In genomic region chr7:24254633-24255474, GRCm38 (mm10) we compare ENCODE assay signal across 8 mouse cellular contexts. TPM values are rescaled to one million over a fixed set of nuclear protein-coding genes. Genes with fewer than 3 reads are reported as not detected.
DNase-seq lines count a peak whose midpoint lies in the region; ATAC-seq and TF ChIP-seq lines count a peak whose summit lies in the region.

TSS of gene Zfp108 (plus strand) at chr7:24254794.

- TF ChIP-seq POLR2A in ES-Bruce4 (IDR thresholded peaks at IDR 0.05; ENCODE audit: insufficient read depth, low read length): no peak

- peak within 1 kb of the TSS; percentile 95 for H3K4me3 ChIP-seq in ES-Bruce4 (ENCODE audit: low read depth, low read length)
- peak within 1 kb of the TSS; percentile 32 for H3K4me3 ChIP-seq in forebrain, embryonic 14.5 days (ENCODE audit: low read depth, low read length)
- H3K4me3 ChIP-seq in liver, embryonic 15.5 days (replicated peaks): peak within 1 kb of the TSS; percentile 56
- H3K4me3 ChIP-seq in neural tube, embryonic 12.5 days: peak within 1 kb of the TSS; percentile 45

- peak; percentile 46 for DNase-seq in c-Kit-positive CD71-positive TER-119-positive erythroid progenitor cells, embryonic 14.5 days (ENCODE audit: low spot score)
- peak; percentile 97 for DNase-seq in forebrain, embryonic 14.5 days (ENCODE audit: low spot score)
- peak; percentile 90 to 91 for DNase-seq in heart, postnatal 10 days
- DNase-seq in kidney, postnatal 4 days: peak; percentile 83 to 86
- DNase-seq in thymus, adult 18-20 months: peak; percentile 26 to 54

- peak within 1 kb of the TSS; percentile 59 for H3K4me2 ChIP-seq in forebrain, embryonic 14.5 days (ENCODE audit: low read length)
- H3K4me2 ChIP-seq in liver, embryonic 15.5 days: peak within 1 kb of the TSS; percentile 63
- peak within 1 kb of the TSS; percentile 66 for H3K4me2 ChIP-seq in neural tube, embryonic 12.5 days (replicated peaks)

- TF ChIP-seq CTCF in ES-Bruce4 (IDR thresholded peaks at IDR 0.05; ENCODE audit: low read depth, low read length): no peak

- no peaks in the 10 kb centered on the region for H3K36me3 ChIP-seq in ES-Bruce4 (ENCODE audit: control insufficient read depth, insufficient read depth, low read length, poor library complexity, severe bottlenecking)
- no peaks in the 10 kb centered on the region for H3K36me3 ChIP-seq in forebrain, embryonic 14.5 days (ENCODE audit: control insufficient read depth, insufficient read depth, low read length)
- no peaks in the 10 kb centered on the region for H3K36me3 ChIP-seq in liver, embryonic 15.5 days (replicated peaks)
- peaks cover 5% of the 10 kb centered on the region for H3K36me3 ChIP-seq in neural tube, embryonic 12.5 days

- no peaks in the 10 kb centered on the region for H3K4me1 ChIP-seq in ES-Bruce4 (ENCODE audit: control insufficient read depth, insufficient read depth, low read length)
- H3K4me1 ChIP-seq in forebrain, embryonic 14.5 days (ENCODE audit: control insufficient read depth, insufficient read depth, low read length): 0 out of 2 replicates have a peak, but pooled peaks cover 4% of the 10 kb centered on the region
- H3K4me1 ChIP-seq in liver, embryonic 15.5 days (replicated peaks): peaks cover 7% of the 10 kb centered on the region; the same call in 1 of the 2 replicates
- H3K4me1 ChIP-seq in neural tube, embryonic 12.5 days: 0 out of 2 replicates have a peak, but pooled peaks cover 4% of the 10 kb centered on the region

- H3K9ac ChIP-seq in ES-Bruce4 (ENCODE audit: low read depth, poor library complexity, severe bottlenecking): peak within 1 kb of the TSS; percentile 10; the same call in 1 of the 2 replicates
- H3K9ac ChIP-seq in forebrain, embryonic 14.5 days (ENCODE audit: low read length): peak within 1 kb of the TSS; percentile 66
- peak within 1 kb of the TSS; percentile 35; the same call in 1 of the 2 replicates for H3K9ac ChIP-seq in liver, embryonic 15.5 days
- H3K9ac ChIP-seq in neural tube, embryonic 12.5 days: peak within 1 kb of the TSS; percentile 49

- H3K27ac ChIP-seq in ES-Bruce4 (ENCODE audit: insufficient read depth, low read length): no peak within 1 kb of the TSS; the same call in 1 of the 2 replicates
- no peak within 1 kb of the TSS for H3K27ac ChIP-seq in forebrain, embryonic 14.5 days (ENCODE audit: low read depth, low read length)
- no peak within 1 kb of the TSS for H3K27ac ChIP-seq in liver, embryonic 15.5 days (replicated peaks)
- H3K27ac ChIP-seq in neural tube, embryonic 12.5 days: no peak within 1 kb of the TSS

- intact Hi-C loops in heart, postnatal 10 days (cut with DNase I): loop anchor here (1.0 to 10.0 kb wide), 4 partner anchors 15 to 123 kb away; partner anchors contain the start of genes Zfp235, Zfp93 and Zfp94

- no peaks in the 10 kb centered on the region for H3K27me3 ChIP-seq in ES-Bruce4 (ENCODE audit: control insufficient read depth, insufficient read depth, low read length, poor library complexity, severe bottlenecking)
- no peaks in the 10 kb centered on the region for H3K27me3 ChIP-seq in forebrain, embryonic 14.5 days (replicated peaks; ENCODE audit: control insufficient read depth, insufficient read depth, low read length)
- H3K27me3 ChIP-seq in liver, embryonic 15.5 days: no peaks in the 10 kb centered on the region
- no peaks in the 10 kb centered on the region for H3K27me3 ChIP-seq in neural tube, embryonic 12.5 days (replicated peaks)

- TF ChIP-seq EP300 in ES-Bruce4 (IDR thresholded peaks at IDR 0.05; ENCODE audit: insufficient read depth, low read depth, low read length): no peak

- H3K9me3 ChIP-seq in ES-Bruce4 (replicated peaks; ENCODE audit: control insufficient read depth, insufficient read depth, low read length, poor library complexity, severe bottlenecking): peaks cover 26% of the 10 kb centered on the region
- H3K9me3 ChIP-seq in forebrain, embryonic 14.5 days (replicated peaks; ENCODE audit: control insufficient read depth, low read length): no peaks in the 10 kb centered on the region
- H3K9me3 ChIP-seq in liver, embryonic 15.5 days (replicated peaks): no peaks in the 10 kb centered on the region
- H3K9me3 ChIP-seq in neural tube, embryonic 12.5 days: no peaks in the 10 kb centered on the region

- WGBS in forebrain, embryonic 14.5 days: 19% methylated on average over 21 of the region's 21 CpGs
- WGBS in liver, embryonic 15.5 days (ENCODE audit: insufficient replicate concordance): 17% methylated on average over 21 of the region's 21 CpGs
- WGBS in neural tube, embryonic 12.5 days: 22% methylated on average over 21 of the region's 21 CpGs

- ATAC-seq in forebrain, embryonic 14.5 days: peak; percentile 93
- ATAC-seq in liver, embryonic 15.5 days (ENCODE audit: insufficient read depth): peak; percentile 67
- ATAC-seq in neural tube, embryonic 12.5 days (ENCODE audit: low FRiP score, low read depth): peak; percentile 89

RNA-seq across cellular contexts. Expression of gene Zfp108, which starts in this region (rescaled TPM):
- polyA plus RNA-seq in ES-Bruce4 (2011; ENCODE audit: insufficient read depth, insufficient read length, low read depth, missing spikeins): 0.36 TPM in 1 of 2 replicates, not detected in the other
- polyA plus RNA-seq in forebrain, embryonic 14.5 days (2014; fragmentation: Nextera tagmentation; extraction: Ambion mirVana): 4.1 and 6.0 TPM in 2 replicates
- total RNA-seq in heart, postnatal 10 days (2021): 1 to 10 TPM; 1.4 to 1.7 TPM
- 0.38 and 0.51 TPM in 2 replicates for polyA plus RNA-seq in liver, embryonic 15.5 days (2015; fragmentation: Nextera tagmentation; extraction: Ambion mirVana)
- polyA plus RNA-seq in neural tube, embryonic 12.5 days (2016; fragmentation: Nextera tagmentation; extraction: Ambion mirVana): 3.3 and 3.7 TPM in 2 replicates

Comparison
In these comparisons a context has a peak if more than half of its experiments do, and no peak if none do; other contexts are left out.
1. Peak in ATAC-seq, H3K4me3 ChIP-seq, H3K9ac ChIP-seq and H3K4me2 ChIP-seq in liver, embryonic 15.5 days; RNA of the gene not detected or under 1 TPM.
2. H3K4me3 ChIP-seq: peak in every context shown above with its lines; median percentile 95 in ES-Bruce4; 56 in liver, embryonic 15.5 days; 45 in neural tube, embryonic 12.5 days; 32 in forebrain, embryonic 14.5 days.
3. H3K9ac ChIP-seq: peak in every context shown above with its lines; median percentile 66 in forebrain, embryonic 14.5 days; 49 in neural tube, embryonic 12.5 days; 35 in liver, embryonic 15.5 days; 10 in ES-Bruce4.
4. DNase-seq: peak in every context shown above with its lines; median percentile 97 in forebrain, embryonic 14.5 days; 90 in heart, postnatal 10 days; 84 in kidney, postnatal 4 days; 46 in c-Kit-positive CD71-positive TER-119-positive erythroid progenitor cells, embryonic 14.5 days; 40 in thymus, adult 18-20 months.